Mouse (Mus musculus): ENCODE measurements around the gene Defb20. TPM values are rescaled to one million over a fixed set of nuclear protein-coding genes. Genes with fewer than 3 reads are reported as not detected.

Defb20 gene
- total RNA-seq, 1 experiment: not detected

DNA sequence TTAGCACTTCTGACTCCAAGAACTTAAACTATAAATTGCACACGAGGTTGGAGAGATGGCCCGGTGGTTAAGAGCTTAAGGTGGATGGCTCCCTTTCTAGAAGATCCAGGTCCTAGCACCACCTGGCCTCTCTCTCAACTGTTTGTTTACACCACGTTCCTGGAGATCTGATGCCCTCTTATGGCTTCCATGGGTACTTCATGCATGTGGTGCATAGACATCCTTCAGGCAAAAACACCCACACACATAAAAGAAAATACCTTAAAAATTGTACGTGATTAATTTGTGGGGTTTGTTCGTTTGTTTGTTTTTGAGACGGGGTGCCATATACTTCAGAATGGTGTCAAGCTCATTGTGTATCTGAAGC, 24.0 kb downstream of the Defb20 start:
- no peaks in the 10 kb centered on the region for H3K4me1 ChIP-seq (ENCODE audit: control insufficient read depth in 2 of 2, insufficient read depth in 2 of 2, low read length in 2 of 2, poor library complexity in 1 of 2)
- in situ Hi-C loops (cut with MboI; ENCODE audit: low sequenced_read_pairs in 2 of 2, unreplicated experiment in 2 of 2): no loop called here
- peak; percentile 33 for DNase-seq (ENCODE audit: low read depth, low spot score)
- H3K36me3 ChIP-seq (ENCODE audit: control insufficient read depth, insufficient read depth, low read length, poor library complexity, severe bottlenecking): no peaks in the 10 kb centered on the region
- no peak overlapping the region for H3K27ac ChIP-seq (ENCODE audit: insufficient read depth, low read depth, low read length, poor library complexity, severe bottlenecking)
- no peaks in the 10 kb centered on the region for H3K9me3 ChIP-seq (ENCODE audit: control insufficient read depth, insufficient read depth, low read depth, low read length)
- no peak overlapping the region for H3K4me3 ChIP-seq (ENCODE audit: insufficient read depth in 1 of 2, low read depth in 1 of 2, low read length in 2 of 2, poor library complexity in 1 of 2, severe bottlenecking in 1 of 2)
- no peak overlapping the region for H3K9ac ChIP-seq (ENCODE audit: insufficient read depth, low read depth, low read length, poor library complexity, severe bottlenecking)
- TF ChIP-seq HCFC1 (IDR thresholded peaks at IDR 0.05; ENCODE audit: borderline replicate concordance, insufficient read depth, low read length) (no peak), ZC3H11A (IDR thresholded peaks at IDR 0.05; ENCODE audit: borderline replicate concordance, low read depth, low read length) (peak; percentile 38; the same call in 1 of the 2 replicates), MAFK (IDR thresholded peaks at IDR 0.05; ENCODE audit: insufficient read depth, low read depth, low read length) (no peak)

DNA sequence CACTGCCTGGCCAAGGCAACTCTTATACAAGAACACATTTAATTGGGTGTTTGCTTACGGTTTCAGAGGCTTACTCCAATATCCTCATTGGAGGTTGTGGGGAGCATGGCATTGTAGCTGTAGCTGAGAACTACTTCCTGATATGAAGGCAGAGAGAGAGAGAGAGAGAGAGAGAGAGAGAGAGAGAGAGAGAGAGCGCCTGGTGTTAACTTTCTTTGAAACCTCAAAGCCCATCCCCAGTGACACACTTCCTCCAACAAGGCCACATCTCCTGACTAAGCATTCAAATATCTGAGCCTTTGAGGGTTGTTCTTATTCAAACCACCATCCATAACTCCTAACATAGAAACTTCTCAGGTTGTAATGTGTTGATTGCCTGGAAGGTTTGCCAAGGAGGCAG, 27.1 kb downstream of the Defb20 start:
- no peaks in the 10 kb centered on the region for H3K36me3 ChIP-seq (ENCODE audit: control insufficient read depth, insufficient read depth, low read length, poor library complexity, severe bottlenecking)

DNA sequence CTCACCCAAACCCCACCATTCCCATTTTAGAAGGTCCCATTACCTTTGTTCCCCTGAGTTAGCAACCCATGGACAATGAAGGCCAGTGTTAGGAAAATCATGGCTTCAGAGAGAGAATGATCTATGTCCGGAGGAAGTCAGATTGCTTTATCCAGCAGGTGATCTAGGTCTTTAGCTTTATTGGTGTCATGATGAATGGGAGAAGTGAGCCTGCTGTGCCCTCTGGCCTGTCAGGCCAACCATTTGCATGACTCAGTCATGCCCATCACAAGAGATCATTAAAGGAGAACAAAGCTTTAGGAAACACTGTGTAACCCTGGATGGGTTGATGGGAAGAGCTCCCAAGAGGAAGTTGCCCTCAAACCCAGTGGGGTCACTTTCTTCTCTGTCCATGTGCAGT, 34.7 kb downstream of the Defb20 start, which contains the start of gene Defb26:
Gene Defb26, minus strand, starts transcription at position 101 of the 400 bp plus-strand sequence.
- H3K4me1 ChIP-seq (ENCODE audit: control insufficient read depth in 2 of 2, insufficient read depth in 2 of 2, low read length in 2 of 2, poor library complexity in 1 of 2): no peaks in the 10 kb centered on the region
- H3K9me3 ChIP-seq (ENCODE audit: control insufficient read depth, insufficient read depth, low read depth, low read length): no peaks in the 10 kb centered on the region
- no peak within 1 kb of the TSS for H3K27ac ChIP-seq (ENCODE audit: insufficient read depth, low read depth, low read length, poor library complexity, severe bottlenecking)
- H3K4me3 ChIP-seq (ENCODE audit: insufficient read depth in 1 of 2, low read depth in 1 of 2, low read length in 2 of 2, poor library complexity in 1 of 2, severe bottlenecking in 1 of 2): no peak within 1 kb of the TSS
- H3K36me3 ChIP-seq (ENCODE audit: control insufficient read depth, insufficient read depth, low read length, poor library complexity, severe bottlenecking): no peaks in the 10 kb centered on the region
- no peak for DNase-seq (ENCODE audit: low read depth, low spot score)
- TF ChIP-seq ZC3H11A (IDR thresholded peaks at IDR 0.05; ENCODE audit: borderline replicate concordance, low read depth, low read length) (no peak), HCFC1 (IDR thresholded peaks at IDR 0.05; ENCODE audit: borderline replicate concordance, insufficient read depth, low read length) (no peak), ZNF384 (IDR thresholded peaks at IDR 0.05; ENCODE audit: low read depth, low read length) (no peak), CHD2 (IDR thresholded peaks at IDR 0.05; ENCODE audit: low read depth, low read length) (no peak), MAFK (IDR thresholded peaks at IDR 0.05; ENCODE audit: insufficient read depth, low read depth, low read length) (no peak)
- in situ Hi-C loops (cut with MboI; ENCODE audit: low sequenced_read_pairs in 2 of 2, unreplicated experiment in 2 of 2): no loop called here
- no peak within 1 kb of the TSS for H3K9ac ChIP-seq (ENCODE audit: insufficient read depth, low read depth, low read length, poor library complexity, severe bottlenecking)

More for the DNA sequence above, 27.1 kb downstream of the Defb20 start:
- DNase-seq (ENCODE audit: low read depth, low spot score): no peak
- Histone ChIP-seq H3K9me3 (ENCODE audit: control insufficient read depth, insufficient read depth, low read depth, low read length) (no peaks in the 10 kb centered on the region), H3K4me1 (ENCODE audit: control insufficient read depth in 2 of 2, insufficient read depth in 2 of 2, low read length in 2 of 2, poor library complexity in 1 of 2) (no peaks in the 10 kb centered on the region), H3K27ac (ENCODE audit: insufficient read depth, low read depth, low read length, poor library complexity, severe bottlenecking) (no peak overlapping the region), H3K9ac (ENCODE audit: insufficient read depth, low read depth, low read length, poor library complexity, severe bottlenecking) (no peak overlapping the region), H3K4me3 (ENCODE audit: insufficient read depth in 1 of 2, low read depth in 1 of 2, low read length in 2 of 2, poor library complexity in 1 of 2, severe bottlenecking in 1 of 2) (no peak overlapping the region)
- TF ChIP-seq HCFC1 (IDR thresholded peaks at IDR 0.05; ENCODE audit: borderline replicate concordance, insufficient read depth, low read length) (no peak), MAFK (IDR thresholded peaks at IDR 0.05; ENCODE audit: insufficient read depth, low read depth, low read length) (no peak), ZNF384 (IDR thresholded peaks at IDR 0.05; ENCODE audit: low read depth, low read length) (no peak), ZC3H11A (IDR thresholded peaks at IDR 0.05; ENCODE audit: borderline replicate concordance, low read depth, low read length) (no peak), CHD2 (IDR thresholded peaks at IDR 0.05; ENCODE audit: low read depth, low read length) (no peak)
- in situ Hi-C loops (cut with MboI; ENCODE audit: low sequenced_read_pairs in 2 of 2, unreplicated experiment in 2 of 2): no loop called here

DNA sequence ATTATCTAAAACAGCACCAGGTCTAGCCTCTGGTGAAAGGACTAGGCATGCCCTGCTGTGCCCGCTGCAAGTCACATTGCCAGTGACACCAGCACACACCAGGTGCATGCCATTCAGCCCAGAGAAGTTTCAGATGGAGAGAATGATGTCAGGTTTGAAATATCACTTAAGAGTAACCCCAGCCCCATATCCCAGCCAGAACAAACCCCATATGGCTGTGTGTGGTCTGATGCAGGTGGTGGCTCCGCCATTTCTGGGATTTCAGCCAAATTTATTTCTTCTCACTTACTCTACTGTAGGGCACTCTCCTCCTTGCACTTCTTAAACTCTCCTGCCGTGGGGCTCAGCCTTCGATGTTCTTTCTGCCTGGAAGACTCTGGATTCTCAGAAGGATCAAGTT, 39.2 kb downstream of the Defb20 start:
- Histone ChIP-seq H3K9me3 (ENCODE audit: control insufficient read depth, insufficient read depth, low read depth, low read length) (no peaks in the 10 kb centered on the region), H3K4me1 (ENCODE audit: control insufficient read depth in 2 of 2, insufficient read depth in 2 of 2, low read length in 2 of 2, poor library complexity in 1 of 2) (no peaks in the 10 kb centered on the region), H3K27ac (ENCODE audit: insufficient read depth, low read depth, low read length, poor library complexity, severe bottlenecking) (no peak overlapping the region), H3K9ac (ENCODE audit: insufficient read depth, low read depth, low read length, poor library complexity, severe bottlenecking) (no peak overlapping the region), H3K4me3 (ENCODE audit: insufficient read depth in 1 of 2, low read depth in 1 of 2, low read length in 2 of 2, poor library complexity in 1 of 2, severe bottlenecking in 1 of 2) (no peak overlapping the region), H3K36me3 (ENCODE audit: control insufficient read depth, insufficient read depth, low read length, poor library complexity, severe bottlenecking) (no peaks in the 10 kb centered on the region)
- in situ Hi-C loops (cut with MboI; ENCODE audit: low sequenced_read_pairs in 2 of 2, unreplicated experiment in 2 of 2): no loop called here
- DNase-seq (ENCODE audit: low read depth, low spot score): no peak
- no peak for TF ChIP-seq ZC3H11A (IDR thresholded peaks at IDR 0.05; ENCODE audit: borderline replicate concordance, low read depth, low read length)
- no peak for TF ChIP-seq ZNF384 (IDR thresholded peaks at IDR 0.05; ENCODE audit: low read depth, low read length)

DNA sequence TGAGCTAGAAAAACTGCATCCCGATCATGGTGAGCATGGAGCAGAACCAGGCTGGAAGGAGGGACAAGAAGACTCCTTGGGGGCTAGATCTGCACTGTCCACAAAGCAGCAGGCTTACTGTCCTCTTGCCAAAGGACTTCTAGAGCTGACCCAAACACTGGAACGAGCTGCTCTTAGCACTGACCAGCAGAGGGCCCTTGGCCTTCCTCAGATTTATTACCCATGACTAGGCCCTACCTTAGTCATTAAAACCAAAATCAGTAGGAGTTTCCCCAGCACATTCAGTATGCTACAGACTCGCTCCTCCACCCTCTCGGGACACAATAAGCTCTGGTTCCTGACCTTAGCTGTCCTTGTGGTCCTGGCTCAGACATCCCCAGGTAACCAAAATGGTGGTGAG, 41.1 kb downstream of the Defb20 start, which contains the start of gene Defb28:
Gene Defb28, plus strand, starts transcription at position 275 of the 400 bp plus-strand sequence.
- no peak within 1 kb of the TSS for H3K27ac ChIP-seq (ENCODE audit: insufficient read depth, low read depth, low read length, poor library complexity, severe bottlenecking)
- no peak within 1 kb of the TSS for H3K4me3 ChIP-seq (ENCODE audit: insufficient read depth in 1 of 2, low read depth in 1 of 2, low read length in 2 of 2, poor library complexity in 1 of 2, severe bottlenecking in 1 of 2)
- no peak within 1 kb of the TSS for H3K9ac ChIP-seq (ENCODE audit: insufficient read depth, low read depth, low read length, poor library complexity, severe bottlenecking)
- no peaks in the 10 kb centered on the region for H3K4me1 ChIP-seq (ENCODE audit: control insufficient read depth in 2 of 2, insufficient read depth in 2 of 2, low read length in 2 of 2, poor library complexity in 1 of 2)
- TF ChIP-seq HCFC1 (IDR thresholded peaks at IDR 0.05; ENCODE audit: borderline replicate concordance, insufficient read depth, low read length) (no peak), CHD2 (IDR thresholded peaks at IDR 0.05; ENCODE audit: low read depth, low read length) (no peak), ZNF384 (IDR thresholded peaks at IDR 0.05; ENCODE audit: low read depth, low read length) (no peak), MAFK (IDR thresholded peaks at IDR 0.05; ENCODE audit: insufficient read depth, low read depth, low read length) (no peak), ZC3H11A (IDR thresholded peaks at IDR 0.05; ENCODE audit: borderline replicate concordance, low read depth, low read length) (no peak)
- no peaks in the 10 kb centered on the region for H3K9me3 ChIP-seq (ENCODE audit: control insufficient read depth, insufficient read depth, low read depth, low read length)
- in situ Hi-C loops (cut with MboI; ENCODE audit: low sequenced_read_pairs in 2 of 2, unreplicated experiment in 2 of 2): no loop called here
- no peaks in the 10 kb centered on the region for H3K36me3 ChIP-seq (ENCODE audit: control insufficient read depth, insufficient read depth, low read length, poor library complexity, severe bottlenecking)
- no peak for DNase-seq (ENCODE audit: low read depth, low spot score)

Other genes starting within 250 kb of the Defb20 start
- 18.7 and 20.2 TPM in 2 replicates for gene Tbc1d20, start 183.2 kb upstream of the Defb20 start, total RNA-seq (2012; rRNA removed)
- 69.9 and 113 TPM in 2 replicates for gene Rbck1, start 144.4 kb upstream of the Defb20 start, total RNA-seq (2012; rRNA removed)
- 18.5 and 29.2 TPM in 2 replicates for gene Trib3, start 133.0 kb upstream of the Defb20 start, total RNA-seq (2012; rRNA removed)
- gene Nrsn2, start 100.4 kb upstream of the Defb20 start, total RNA-seq (2012; rRNA removed): 2.1 and 3.3 TPM in 2 replicates
- 7.4 and 9.1 TPM in 2 replicates for gene Sox12, start 79.0 kb upstream of the Defb20 start, total RNA-seq (2012; rRNA removed)
- gene Zcchc3, start 62.0 kb upstream of the Defb20 start, total RNA-seq (2012; rRNA removed): 21.4 and 22.9 TPM in 2 replicates
- 0.18 and 0.58 TPM in 2 replicates for gene 6820408C15Rik, start 61.5 kb upstream of the Defb20 start, total RNA-seq (2012; rRNA removed)
- gene Defb23, start 12.4 kb upstream of the Defb20 start, total RNA-seq (2012; rRNA removed): not detected in 2 replicates
- not detected in 2 replicates for gene Defb22, start 13.1 kb downstream of the Defb20 start, total RNA-seq (2012; rRNA removed)
- gene Defb26, start 34.6 kb downstream of the Defb20 start, total RNA-seq (2012; rRNA removed): not detected in 2 replicates
- gene Defb28, start 41.2 kb downstream of the Defb20 start, total RNA-seq (2012; rRNA removed): not detected in 2 replicates
- not detected in 2 replicates for gene Defb29, start 63.0 kb downstream of the Defb20 start, total RNA-seq (2012; rRNA removed)
- not detected in 2 replicates for gene Gm17416, start 92.3 kb downstream of the Defb20 start, total RNA-seq (2012; rRNA removed)
- not detected in 2 replicates for gene Defb21, start 95.7 kb downstream of the Defb20 start, total RNA-seq (2012; rRNA removed)
- not detected in 2 replicates for gene Defb19, start 103.2 kb downstream of the Defb20 start, total RNA-seq (2012; rRNA removed)
- not detected in 2 replicates for gene Defb45, start 122.3 kb downstream of the Defb20 start, total RNA-seq (2012; rRNA removed)
- 0.63 TPM in 1 of 2 replicates, not detected in the other for gene Defb36, start 127.3 kb downstream of the Defb20 start, total RNA-seq (2012; rRNA removed)
- gene Defb25, start 146.0 kb downstream of the Defb20 start, total RNA-seq (2012; rRNA removed): 3.9 and 5.7 TPM in 2 replicates
- 0.16 and 0.18 TPM in 2 replicates for gene Rem1, start 149.9 kb downstream of the Defb20 start, total RNA-seq (2012; rRNA removed)
- 55.0 and 91.6 TPM in 2 replicates for gene H13, start 192.4 kb downstream of the Defb20 start, total RNA-seq (2012; rRNA removed)
- 39.3 and 87.4 TPM in 2 replicates for gene Mcts2, start 210.0 kb downstream of the Defb20 start, total RNA-seq (2012; rRNA removed)

All from ES-E14 (cell line).